Mouse (Mus musculus) left cerebral cortex, postnatal 10 days (tissue): Measurements from ENCODE around the gene Arid3c. TPM values are rescaled to one million over a fixed set of nuclear protein-coding genes. Genes with fewer than 3 reads are reported as not detected.
"Not testable (repeated sequence)": the region's sequence is repeated elsewhere in the genome, so short reads cannot be mapped to it uniquely, and the experiment has no call there.

Experiments used
- DNase-seq, 2 experiments: peaks; one replicate each; pipeline ENCODE4 v3.0.0; 2021 to 2022; ENCODE audit warnings: low spot score in 2 of 2, mixed read lengths in 1 of 2; ENCODE audit errors: extremely low spot score in 1 of 2
- intact Hi-C: fragments of 180-260 bp; cut with DNase I; formaldehyde crosslinking; loops from one replicate; pipeline ENCODE4 v1.15.1; 2025
- total RNA-seq, 2 experiments: library from RNA; stranded (reverse); gene quantifications; 2 replicates each; pipeline ENCODE4 v1.2.3; 2021

Gene Arid3c
- total RNA-seq, 2 experiments from 2014 or later: 0.19 to 0.83 TPM

GRCm38 (mm10) chr4:41685882-41686492, 45.0 kb downstream of the Arid3c start:
- intact Hi-C loops, DNase-seq: not testable (repeated sequence)

GRCm38 (mm10) chr4:41684931-41685453, 46.0 kb downstream of the Arid3c start:
- DNase-seq, intact Hi-C loops: not testable (repeated sequence)

- DNase-seq, intact Hi-C loops: not testable (repeated sequence)
Observed at GRCm38 (mm10) chr4:41684131-41684930, 46.6 kb downstream of the Arid3c start.

GRCm38 (mm10) chr4:41683303-41683702, 47.6 kb downstream of the Arid3c start:
- DNase-seq, intact Hi-C loops: not testable (repeated sequence)

- DNase-seq: no peak
Observed at GRCm38 (mm10) chr4:41682789-41683188, 48.2 kb downstream of the Arid3c start.

GRCm38 (mm10) chr4:41681947-41682346, 49.0 kb downstream of the Arid3c start:
- intact Hi-C loops: no loop called here
- DNase-seq: no peak

More at GRCm38 (mm10) chr4:41682789-41683188, 48.2 kb downstream of the Arid3c start:
- intact Hi-C loops: no loop called here

GRCm38 (mm10) chr4:41681176-41681575, 49.8 kb downstream of the Arid3c start:
- peak in 1 of 2 experiments; percentile 38 for DNase-seq
- intact Hi-C loops: no loop called here

- intact Hi-C loops: no loop called here
- no peak for DNase-seq
Observed at GRCm38 (mm10) chr4:41679291-41679690, 51.7 kb downstream of the Arid3c start.

- no peak for DNase-seq
- intact Hi-C loops: no loop called here
Observed at GRCm38 (mm10) chr4:41678863-41679262, 52.1 kb downstream of the Arid3c start.

- intact Hi-C loops: no loop called here
- DNase-seq: peak in 1 of 2 experiments; percentile 73
Observed at GRCm38 (mm10) chr4:41677006-41677629, 53.8 kb downstream of the Arid3c start.

- intact Hi-C loops: no loop called here
- no peak for DNase-seq
Observed at GRCm38 (mm10) chr4:41676248-41677005, 54.5 kb downstream of the Arid3c start.

Other genes with a start within 250 kb of the Arid3c start
- 10 to 100 TPM; 33.6 to 37.4 TPM for gene AI464131, start 228.1 kb downstream of the Arid3c start, total RNA-seq
- gene 1110017D15Rik, start 213.8 kb downstream of the Arid3c start, total RNA-seq: 10 to 100 TPM in 1 of 2 experiments, 1 to 10 TPM in 1; 8.3 to 11.4 TPM
- 100 to 1,000 TPM; 199 to 201 TPM for gene Fam219a, start 161.6 kb downstream of the Arid3c start, total RNA-seq
- gene Dnaic1, start 161.4 kb downstream of the Arid3c start, total RNA-seq: 1 to 10 TPM; 4.2 to 5.4 TPM
- gene Enho, start 90.8 kb downstream of the Arid3c start, total RNA-seq: 10 to 100 TPM; 61.8 to 62.2 TPM
- gene Cntfr, start 34.1 kb downstream of the Arid3c start, total RNA-seq: 10 to 100 TPM; 57.4 to 75.1 TPM
- gene Il11ra1, start 31.2 kb downstream of the Arid3c start, total RNA-seq: 10 to 100 TPM; 19.1 to 24.3 TPM
- 10 to 100 TPM; 28.4 to 30.3 TPM for gene Rpp25l, start 17.6 kb downstream of the Arid3c start, total RNA-seq
- gene Dctn3, start 8.0 kb downstream of the Arid3c start, total RNA-seq: 100 to 1,000 TPM; 181 to 196 TPM
- 10 to 100 TPM; 93.6 to 94.7 TPM for gene Galt, start 24.1 kb upstream of the Arid3c start, total RNA-seq
- gene Sigmar1, start 25.0 kb upstream of the Arid3c start, total RNA-seq: 10 to 100 TPM; 55.8 to 70.4 TPM
- gene Ccl27a, start 43.1 kb upstream of the Arid3c start, total RNA-seq: 100 to 1,000 TPM; 263 to 283 TPM
- not detected for gene Gm21541, start 172.5 kb upstream of the Arid3c start, total RNA-seq
- 10 to 100 TPM; 45.4 to 51.3 TPM for gene Gm20878, start 210.4 kb upstream of the Arid3c start, total RNA-seq
- gene Fam205a4, start 234.9 kb upstream of the Arid3c start, total RNA-seq: 1 to 10 TPM; 3.1 to 5.7 TPM